Mouse (Mus musculus) CD4-positive, CD25-positive, alpha-beta regulatory T cell, adult 9 weeks (primary cell): ENCODE results near the gene Chaf1a. TPM values are rescaled to one million over a fixed set of nuclear protein-coding genes. Genes with fewer than 3 reads are reported as not detected.

Experiments used
- polyA plus RNA-seq: library from polyadenylated mRNA; unstranded; fragments of 100-300 nt; shearing (Covaris generic); gene quantifications from one replicate; pipeline ENCODE4 v1.2.1, GENCODE M21; 2017

The Chaf1a gene
- 0.52 TPM for polyA plus RNA-seq

GRCm38 (mm10) chr17:56040030-56040856, at the start of gene Chaf1a:
TSS of gene Chaf1a (plus strand) at chr17:56040439.

DNA sequence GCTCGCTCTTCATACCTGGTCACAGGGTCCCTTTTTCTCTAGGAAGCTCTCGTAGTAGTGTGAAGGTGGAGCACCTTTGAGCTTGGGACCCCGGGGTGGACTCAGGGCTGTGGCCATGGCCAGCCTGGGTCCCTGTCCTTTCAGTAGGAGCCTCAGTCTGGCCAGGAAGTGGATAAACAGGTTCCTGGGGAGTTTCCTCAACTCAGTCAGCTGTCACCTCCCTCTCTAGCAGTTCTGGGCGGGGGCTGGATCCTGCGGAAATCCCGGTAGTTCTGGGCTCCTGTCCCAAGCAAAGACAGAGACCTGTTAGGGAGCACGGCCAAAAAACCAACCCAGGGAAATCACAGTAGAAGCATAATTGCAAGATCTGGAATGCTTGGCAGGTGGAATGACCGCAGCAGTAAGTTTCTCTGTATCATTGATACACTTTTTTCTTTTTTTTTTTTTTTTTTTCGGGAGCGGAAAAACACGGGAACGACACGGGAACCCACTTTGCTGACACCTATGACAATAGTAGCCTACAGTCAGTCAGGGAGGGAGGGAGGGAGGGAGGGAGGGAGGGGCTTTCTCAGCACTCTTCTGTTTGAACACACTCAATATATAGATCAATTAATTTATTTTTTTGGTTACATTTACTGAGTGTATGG, 34.7 kb upstream of the Chaf1a start, which contains the start of the genes Stap2 and Mpnd:
Gene Stap2 (minus strand): TSS at position 170 of the 647 bp plus-strand sequence.
Gene Mpnd (plus strand): TSS at position 297 of the 647 bp plus-strand sequence.

DNA sequence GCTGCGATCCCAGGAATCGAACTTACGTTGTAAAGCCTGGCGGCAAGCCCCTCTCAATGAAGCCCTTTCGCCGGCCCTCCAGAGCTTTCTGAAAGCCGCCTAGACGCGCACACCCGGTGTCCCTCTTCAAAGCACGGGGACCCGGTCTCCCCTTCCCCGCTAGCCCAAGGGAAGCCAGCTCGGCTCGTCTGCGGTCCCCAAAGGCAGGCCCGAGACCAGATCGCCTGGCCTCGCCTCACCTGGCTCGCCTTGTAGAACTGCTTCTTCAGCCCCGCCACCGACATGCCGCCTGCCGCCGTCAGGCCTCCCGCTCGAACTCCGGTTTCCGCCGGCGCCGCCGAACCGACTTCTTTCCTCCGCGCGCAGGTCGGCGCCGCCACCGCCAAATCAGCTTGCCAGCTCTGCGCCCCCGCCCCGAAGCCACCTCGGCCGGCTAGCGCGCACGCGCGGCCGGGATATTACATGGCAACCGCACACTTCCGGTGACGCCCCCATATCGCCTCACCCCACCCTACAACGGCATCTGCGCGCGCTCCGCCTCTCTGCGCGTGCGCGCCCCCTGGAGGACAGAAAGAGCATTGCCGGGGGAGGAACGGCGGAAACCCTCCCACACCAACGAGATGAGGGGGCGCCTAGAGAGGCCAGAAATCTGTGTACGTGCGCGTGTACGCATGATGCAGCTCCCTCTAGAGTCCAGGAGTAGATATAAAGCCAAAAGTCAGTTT, 3.9 kb upstream of the Chaf1a start, which contains the start of gene Sh3gl1:
Gene Sh3gl1 (minus strand): TSS at position 460 of the 725 bp plus-strand sequence.

GRCm38 (mm10) chr17:56074827-56075208, 34.6 kb downstream of the Chaf1a start, which contains the start of gene Ubxn6:
TSS of gene Ubxn6 (minus strand) at chr17:56075028.

GRCm38 (mm10) chr17:56078880-56079795, 38.9 kb downstream of the Chaf1a start, which contains the start of gene Hdgfl2:
TSS of gene Hdgfl2 (plus strand) at chr17:56079634.

DNA sequence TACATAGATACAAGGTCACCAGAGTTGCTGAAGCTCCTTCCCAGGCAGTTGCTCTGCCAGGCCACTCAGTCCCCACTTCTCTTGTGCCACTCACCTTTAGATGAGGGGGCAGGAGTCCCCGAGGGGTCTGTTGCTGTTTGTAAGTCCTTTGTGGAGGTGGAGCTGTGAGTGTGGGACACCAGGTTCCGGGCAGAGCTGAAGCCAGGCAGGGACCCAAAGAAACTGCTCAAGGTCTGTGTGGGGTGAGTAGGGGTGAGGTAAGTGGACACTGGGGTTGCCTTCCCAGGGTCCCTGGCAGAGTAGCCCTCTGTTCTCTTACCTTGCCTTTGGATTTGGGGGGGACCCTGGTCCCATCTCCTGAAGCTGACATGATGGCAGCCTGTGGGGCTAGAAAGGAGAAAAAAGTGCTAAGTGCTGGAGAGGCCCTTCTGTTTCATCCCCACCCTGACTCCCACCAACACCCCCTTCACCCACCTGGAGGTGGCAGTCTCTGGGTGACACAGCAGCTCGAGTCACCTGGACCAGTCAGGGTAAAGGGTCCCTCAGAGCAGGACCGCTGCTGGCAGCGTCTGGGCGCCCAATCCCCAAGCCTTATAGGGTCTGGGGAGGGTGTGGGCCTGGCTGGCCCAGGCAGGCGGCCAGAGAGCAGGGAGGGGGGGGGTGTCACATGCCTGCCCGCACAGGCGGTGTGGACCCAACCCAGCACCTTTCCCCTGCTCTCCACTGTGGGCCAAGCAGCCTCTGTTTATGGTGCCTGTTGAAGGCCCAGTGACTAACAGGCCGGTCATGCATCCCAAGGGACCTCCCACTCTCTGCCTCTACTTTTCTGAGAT, 69.2 kb downstream of the Chaf1a start, which contains the start of gene Plin4:
Gene Plin4 (minus strand): TSS at position 585 of the 833 bp plus-strand sequence.

DNA sequence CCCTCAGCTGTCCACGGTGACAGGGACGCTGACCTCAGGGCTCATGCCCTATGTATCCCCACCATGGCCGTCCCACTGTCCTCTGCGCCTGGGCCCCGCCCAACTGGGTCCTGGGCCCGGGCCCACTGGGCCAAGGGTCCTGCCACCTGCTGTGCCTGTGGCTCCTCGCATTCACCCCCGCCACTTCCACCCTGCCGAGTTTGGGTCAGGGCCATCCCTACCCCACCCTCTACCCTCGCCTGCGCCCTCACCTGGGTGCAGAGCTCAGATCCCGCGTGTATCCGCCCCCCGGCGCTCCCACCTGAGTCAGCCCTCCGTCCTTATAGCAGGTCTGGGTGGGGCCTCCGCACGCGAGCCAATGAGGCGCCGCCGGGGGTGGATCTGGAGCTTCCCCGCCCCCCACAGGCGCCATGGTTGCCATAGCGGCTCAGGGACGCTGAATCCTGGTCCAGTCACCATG, 77.0 kb downstream of the Chaf1a start, which contains the start of gene Plin5:
Gene Plin5 (minus strand): TSS at position 346 of the 460 bp plus-strand sequence.

DNA sequence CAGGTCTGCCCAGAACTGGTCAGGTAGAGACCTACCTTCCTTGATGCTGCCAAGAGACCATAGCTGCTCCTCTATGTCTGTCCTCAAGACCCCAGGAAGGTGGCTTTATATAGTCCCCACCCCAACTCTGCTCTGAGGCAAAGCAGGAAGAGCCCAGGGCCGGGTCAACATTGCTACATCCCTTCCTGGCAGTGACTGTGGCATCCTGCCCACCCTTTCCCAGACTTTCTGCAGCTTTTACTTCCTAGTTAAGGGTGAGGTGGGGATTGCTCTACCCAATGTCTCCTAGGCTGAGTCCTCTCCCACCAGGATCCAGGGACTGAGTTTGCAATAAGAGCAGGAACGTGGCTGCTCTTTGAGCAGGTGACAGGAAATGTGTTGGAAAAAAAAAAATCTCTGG, 81.6 kb downstream of the Chaf1a start, which contains the start of gene Lrg1:
Gene Lrg1 (minus strand): TSS at position 176 of the 400 bp plus-strand sequence.

Other genes starting within 250 kb of the Chaf1a start
- gene Zfp119a, start 161.5 kb upstream of the Chaf1a start, polyA plus RNA-seq: 26.8 TPM
- gene Zfp959, start 148.3 kb upstream of the Chaf1a start, polyA plus RNA-seq: 31.1 TPM
- 15.2 TPM for gene Zfp119b, start 90.9 kb upstream of the Chaf1a start, polyA plus RNA-seq
- gene Ebi3, start 87.8 kb upstream of the Chaf1a start, polyA plus RNA-seq: 48.5 TPM
- gene Yju2, start 81.3 kb upstream of the Chaf1a start, polyA plus RNA-seq: 40.2 TPM
- 0.19 TPM for gene Shd, start 70.0 kb upstream of the Chaf1a start, polyA plus RNA-seq
- not detected for gene Fsd1, start 53.9 kb upstream of the Chaf1a start, polyA plus RNA-seq
- 0.24 TPM for gene Stap2, start 34.9 kb upstream of the Chaf1a start, polyA plus RNA-seq
- 29.7 TPM for gene Mpnd, start 34.7 kb upstream of the Chaf1a start, polyA plus RNA-seq
- gene Sh3gl1, start 3.8 kb upstream of the Chaf1a start, polyA plus RNA-seq: 149 TPM
- gene Ubxn6, start 34.6 kb downstream of the Chaf1a start, polyA plus RNA-seq: 82.8 TPM
- gene Hdgfl2, start 39.2 kb downstream of the Chaf1a start, polyA plus RNA-seq: 145 TPM
- not detected for gene Plin4, start 69.4 kb downstream of the Chaf1a start, polyA plus RNA-seq
- gene Plin5, start 77.2 kb downstream of the Chaf1a start, polyA plus RNA-seq: not detected
- not detected for gene Lrg1, start 81.6 kb downstream of the Chaf1a start, polyA plus RNA-seq
- gene Sema6b, start 99.9 kb downstream of the Chaf1a start, polyA plus RNA-seq: not detected
- 40.2 TPM for gene Tnfaip8l1, start 122.0 kb downstream of the Chaf1a start, polyA plus RNA-seq
- 74.8 TPM for gene Mydgf, start 143.5 kb downstream of the Chaf1a start, polyA plus RNA-seq
- 29.9 TPM for gene Dpp9, start 178.5 kb downstream of the Chaf1a start, polyA plus RNA-seq
- gene Fem1a, start 216.4 kb downstream of the Chaf1a start, polyA plus RNA-seq: 2.6 TPM
- gene Ticam1, start 236.3 kb downstream of the Chaf1a start, polyA plus RNA-seq: 9.7 TPM